Mouse (Mus musculus) liver, embryonic 15.5 days (tissue): ENCODE measurements at regions not wholly inside any gene's neighbourhood (a gene's known extent, or its start where the extent isn't known, plus 50 kb on each side); places are given as distances from the start of the nearest gene placed in this dataset.
A peak's percentile ranks its signal among the peaks of the same experiment; 100 is the strongest.

Experiments
- ATAC-seq: fragments of 200-750 bp; cut with Nextera tagmentation; 2 replicates; pipeline ENCODE4 v1.8.0; 2017; ENCODE audit warnings: moderate number of reproducible peaks, mild to moderate bottlenecking, moderate library complexity; ENCODE audit not compliant: insufficient read depth
- H3K27ac ChIP-seq: fragments of 300-500 bp; sonication (generic); replicated peaks from 2 replicates; pipeline ENCODE4 v1.5.1; 2015; ENCODE audit warnings: mild to moderate bottlenecking, inconsistent platforms
- H3K27me3 ChIP-seq: fragments of 300-500 bp; sonication (generic); 2 replicates; pipeline ENCODE4 v1.6.1; 2015; ENCODE audit warnings: mild to moderate bottlenecking, inconsistent platforms
- H3K36me3 ChIP-seq: fragments of 300-500 bp; sonication (generic); replicated peaks from 2 replicates; pipeline ENCODE4 v1.6.1; 2015; ENCODE audit warnings: moderate library complexity, mild to moderate bottlenecking, inconsistent platforms
- H3K4me1 ChIP-seq: fragments of 300-500 bp; sonication (generic); replicated peaks from 2 replicates; pipeline ENCODE4 v1.6.1; 2015; ENCODE audit warnings: inconsistent platforms
- H3K4me2 ChIP-seq: fragments of 300-500 bp; sonication (generic); 2 replicates; pipeline ENCODE4 v1.6.1; 2015; ENCODE audit warnings: moderate library complexity, mild to moderate bottlenecking, inconsistent platforms
- H3K4me3 ChIP-seq: fragments of 300-500 bp; sonication (generic); replicated peaks from 2 replicates; pipeline ENCODE4 v1.5.1; 2015; ENCODE audit warnings: mild to moderate bottlenecking, inconsistent platforms
- H3K9ac ChIP-seq: fragments of 300-500 bp; sonication (generic); 2 replicates; pipeline ENCODE4 v1.6.1; 2015; ENCODE audit warnings: moderate library complexity, mild to moderate bottlenecking, inconsistent platforms
- H3K9me3 ChIP-seq: fragments of 300-500 bp; sonication (generic); replicated peaks from 2 replicates; pipeline ENCODE4 v1.6.1; 2016; ENCODE audit warnings: inconsistent platforms
- WGBS: fragments of 180-500 bp; shearing (Covaris S2); methylation state at CpG from one replicate; pipeline ENCODE4 v1.1.7; 2015; ENCODE audit warnings: mixed read lengths; ENCODE audit not compliant: insufficient replicate concordance; 5-methylcytosine and 5-hydroxymethylcytosine counted together

DNA sequence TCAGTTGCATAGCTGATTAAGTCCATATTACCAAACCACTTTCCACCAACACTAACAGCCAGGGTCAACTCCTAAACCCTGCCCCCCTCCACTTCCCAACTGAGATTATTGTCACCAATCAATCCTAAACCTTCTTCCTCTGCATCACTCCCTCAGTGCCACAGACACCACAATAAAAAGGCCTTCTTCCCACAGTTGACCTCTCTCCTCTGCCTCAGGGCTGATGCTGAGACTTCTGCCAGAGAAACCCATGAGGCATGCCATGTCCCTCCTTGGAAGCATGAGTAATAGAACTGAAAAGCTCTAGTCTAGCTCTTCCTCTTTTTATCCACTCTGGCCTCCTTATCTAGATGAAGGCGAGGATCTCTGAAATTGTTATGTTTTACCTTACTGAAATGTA is 300.0 kb upstream of the Clec14a start:
- ATAC-seq = no peak
- Histone ChIP-seq H3K27ac (no peak overlapping the region), H3K4me3 (no peak overlapping the region), H3K9ac (no peak overlapping the region), H3K27me3 (no peaks in the 10 kb centered on the region), H3K4me2 (no peak overlapping the region), H3K36me3 (no peaks in the 10 kb centered on the region), H3K4me1 (no peaks in the 10 kb centered on the region), H3K9me3 (no peaks in the 10 kb centered on the region)
- WGBS = 31% methylated on average over 1 of the region's 1 CpGs

DNA sequence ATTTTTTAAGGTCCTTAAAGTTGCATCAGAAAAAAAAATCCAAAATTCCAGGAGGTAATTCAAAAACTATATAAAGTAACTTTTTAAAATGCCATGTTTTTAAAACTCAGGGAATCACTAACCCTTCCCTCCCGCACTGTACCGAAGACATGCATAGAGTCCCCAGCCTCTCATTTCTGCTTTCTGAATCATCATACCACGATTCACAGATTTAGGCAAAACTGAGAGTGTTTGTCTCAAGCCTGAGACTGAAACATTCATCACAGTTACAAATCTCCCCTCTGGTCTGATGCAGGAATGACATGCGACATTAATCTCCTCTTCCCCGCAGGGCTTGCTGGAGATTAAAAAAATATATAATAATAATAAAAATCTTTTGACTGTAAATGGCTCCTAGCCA is 291.8 kb upstream of the Clec14a start:
- no peaks in the 10 kb centered on the region for H3K9me3 ChIP-seq
- no peaks in the 10 kb centered on the region for H3K4me1 ChIP-seq
- no peak overlapping the region for H3K27ac ChIP-seq
- no peak overlapping the region for H3K4me2 ChIP-seq
- H3K4me3 ChIP-seq = no peak overlapping the region
- ATAC-seq = no peak
- H3K9ac ChIP-seq = no peak overlapping the region
- H3K36me3 ChIP-seq = no peaks in the 10 kb centered on the region
- 65% methylated on average over 5 of the region's 5 CpGs for WGBS
- H3K27me3 ChIP-seq = no peaks in the 10 kb centered on the region

DNA sequence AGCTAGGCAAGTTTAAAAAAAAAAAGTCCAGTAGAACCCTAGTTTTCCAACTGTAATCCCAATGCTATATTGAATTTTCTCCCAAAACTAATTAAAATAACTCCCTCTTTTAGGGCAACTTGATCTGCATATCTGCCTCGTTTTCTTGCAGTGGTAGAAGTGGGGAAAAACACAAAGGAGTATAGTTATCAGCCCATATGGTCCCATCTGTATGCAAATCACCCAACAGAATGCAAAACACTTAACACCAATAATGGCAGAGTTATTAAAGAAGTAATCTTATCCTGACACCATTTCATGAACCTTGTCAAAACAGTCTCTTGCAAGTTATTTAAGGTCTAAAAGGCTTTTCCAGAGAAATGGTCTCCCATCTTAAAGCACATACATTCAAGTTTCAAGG is 290.7 kb upstream of the Clec14a start:
- 35% methylated on average over 1 of the region's 1 CpGs for WGBS
- ATAC-seq = no peak
- Histone ChIP-seq H3K9me3 (no peaks in the 10 kb centered on the region), H3K36me3 (no peaks in the 10 kb centered on the region), H3K27ac (no peak overlapping the region), H3K4me3 (no peak overlapping the region), H3K27me3 (no peaks in the 10 kb centered on the region), H3K4me1 (no peaks in the 10 kb centered on the region), H3K4me2 (no peak overlapping the region), H3K9ac (no peak overlapping the region)

DNA sequence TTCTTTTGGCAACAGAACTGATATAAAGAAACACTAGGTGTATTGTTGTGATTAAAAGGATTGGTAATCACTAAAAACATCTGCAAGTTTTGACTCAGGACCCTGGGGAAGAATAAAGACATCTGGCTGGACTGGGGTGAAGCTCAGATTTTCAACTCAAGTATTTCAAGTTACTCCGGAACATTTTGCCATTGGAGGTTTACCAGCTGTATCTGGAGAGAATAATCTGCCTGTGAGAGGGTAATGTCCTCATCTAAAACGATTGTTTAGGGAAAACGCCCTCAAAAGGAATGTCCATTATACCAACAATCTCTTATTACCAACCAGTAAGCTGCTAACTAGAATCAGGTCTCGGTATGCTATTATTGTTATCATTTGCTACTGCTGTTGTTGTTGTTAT is 288.2 kb upstream of the Clec14a start:
- no peak for ATAC-seq
- Histone ChIP-seq H3K27me3 (no peaks in the 10 kb centered on the region), H3K36me3 (no peaks in the 10 kb centered on the region), H3K27ac (no peak overlapping the region), H3K4me3 (no peak overlapping the region), H3K9ac (no peak overlapping the region), H3K4me1 (no peaks in the 10 kb centered on the region), H3K4me2 (no peak overlapping the region), H3K9me3 (no peaks in the 10 kb centered on the region)
- 56% methylated on average over 4 of the region's 4 CpGs for whole genome bisulfite sequencing

DNA sequence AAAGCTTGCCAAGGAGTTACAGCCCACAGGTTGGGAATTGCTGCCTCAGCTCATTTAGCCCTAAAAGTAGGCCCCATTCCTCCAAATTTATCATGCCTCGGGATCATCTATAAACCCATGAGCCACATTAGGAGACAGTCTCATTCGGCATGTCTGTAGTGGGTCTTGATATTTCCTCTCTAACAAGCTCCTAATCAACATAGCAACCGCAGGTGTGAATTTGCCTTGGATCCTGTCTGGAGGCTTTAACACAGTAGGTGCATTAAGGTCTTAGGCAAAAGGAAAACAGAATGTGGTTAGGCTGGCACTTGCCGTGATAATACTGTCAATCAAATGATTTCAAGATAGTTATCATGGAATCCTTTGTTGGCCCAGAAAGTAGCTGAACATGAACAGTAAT is 287.7 kb upstream of the Clec14a start:
- no peak for ATAC-seq
- Histone ChIP-seq H3K4me2 (no peak overlapping the region), H3K27ac (no peak overlapping the region)

DNA sequence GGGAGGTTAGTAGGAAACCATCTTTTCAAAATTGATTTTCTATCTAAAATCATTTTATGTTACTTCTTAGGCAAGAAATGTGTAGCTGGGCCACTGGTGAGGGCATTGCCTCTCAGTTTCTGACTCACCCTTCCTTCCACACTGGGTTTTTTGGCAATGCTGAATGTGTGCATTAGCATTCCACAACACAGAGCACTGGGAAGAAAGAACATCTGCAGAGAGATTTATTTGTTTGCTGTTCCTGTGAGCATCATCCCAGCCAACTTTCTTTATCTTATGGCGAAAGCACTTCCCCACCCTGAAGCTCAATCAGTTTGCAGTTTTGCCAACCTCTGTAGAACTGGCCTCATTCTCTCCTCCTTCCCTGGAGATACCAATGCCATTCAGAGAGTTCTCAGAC is 287.0 kb upstream of the Clec14a start:
- H3K4me1 ChIP-seq = no peaks in the 10 kb centered on the region
- H3K36me3 ChIP-seq = no peaks in the 10 kb centered on the region
- ATAC-seq = no peak
- no peaks in the 10 kb centered on the region for H3K27me3 ChIP-seq
- no peak overlapping the region for H3K27ac ChIP-seq
- H3K9me3 ChIP-seq = no peaks in the 10 kb centered on the region
- WGBS = 53% methylated on average over 1 of the region's 1 CpGs
- no peak overlapping the region for H3K4me2 ChIP-seq
- H3K9ac ChIP-seq = no peak overlapping the region
- H3K4me3 ChIP-seq = no peak overlapping the region

More for the DNA sequence above, 287.7 kb upstream of the Clec14a start:
- Histone ChIP-seq H3K4me1 (no peaks in the 10 kb centered on the region), H3K9ac (no peak overlapping the region), H3K27me3 (no peaks in the 10 kb centered on the region), H3K36me3 (no peaks in the 10 kb centered on the region), H3K4me3 (no peak overlapping the region), H3K9me3 (no peaks in the 10 kb centered on the region)
- 63% methylated on average over 4 of the region's 4 CpGs for WGBS

DNA sequence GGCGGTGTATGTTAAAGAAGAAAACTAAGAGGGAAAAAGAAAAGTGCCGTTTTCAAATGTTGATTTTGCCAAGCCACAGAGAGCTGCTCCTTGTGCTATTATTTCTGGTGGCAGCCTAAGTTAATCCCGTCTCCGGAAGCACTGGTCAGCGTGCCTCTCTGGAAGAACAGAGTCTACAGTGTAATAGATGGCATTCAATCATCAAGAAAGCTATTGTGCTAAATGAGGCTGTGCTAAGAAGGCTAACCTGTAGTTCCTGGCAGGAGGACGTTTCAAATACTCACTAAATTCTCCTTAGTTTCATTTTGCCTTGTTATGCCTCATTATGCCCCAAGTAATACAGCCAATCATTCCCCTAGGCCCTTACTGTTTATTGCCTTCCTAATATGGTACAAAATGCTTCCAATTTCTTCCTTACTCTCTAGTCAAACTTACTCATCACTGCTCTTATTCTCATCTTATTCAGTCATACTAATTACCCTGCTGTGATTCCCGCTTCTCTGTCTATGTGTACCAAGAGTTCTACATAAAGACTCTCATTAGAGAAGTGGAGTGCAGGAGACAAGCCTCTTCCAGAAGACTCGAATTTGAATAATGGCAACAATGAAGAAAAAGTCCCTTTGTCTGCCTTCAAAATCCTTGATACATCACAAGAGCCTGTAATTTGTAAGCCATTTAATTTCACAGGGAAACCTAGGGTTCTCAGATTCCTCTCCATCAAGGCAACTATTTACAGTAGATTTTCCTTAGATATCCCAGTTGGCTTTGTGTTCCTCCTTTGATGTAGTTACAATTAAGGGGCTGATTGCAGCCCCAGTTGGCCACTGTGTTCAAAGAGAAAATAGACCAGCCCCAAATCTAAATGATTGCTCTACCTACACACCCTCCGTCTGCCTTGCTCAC is 282.0 kb upstream of the Clec14a start:
- H3K27ac ChIP-seq = no peak overlapping the region
- no peaks in the 10 kb centered on the region for H3K4me1 ChIP-seq
- H3K27me3 ChIP-seq = no peaks in the 10 kb centered on the region
- no peaks in the 10 kb centered on the region for H3K9me3 ChIP-seq
- H3K4me3 ChIP-seq = no peak overlapping the region
- 33% methylated on average over 9 of the region's 9 CpGs for WGBS
- H3K36me3 ChIP-seq = no peaks in the 10 kb centered on the region
- ATAC-seq = no peak
- no peak overlapping the region for H3K9ac ChIP-seq
- no peak overlapping the region for H3K4me2 ChIP-seq

DNA sequence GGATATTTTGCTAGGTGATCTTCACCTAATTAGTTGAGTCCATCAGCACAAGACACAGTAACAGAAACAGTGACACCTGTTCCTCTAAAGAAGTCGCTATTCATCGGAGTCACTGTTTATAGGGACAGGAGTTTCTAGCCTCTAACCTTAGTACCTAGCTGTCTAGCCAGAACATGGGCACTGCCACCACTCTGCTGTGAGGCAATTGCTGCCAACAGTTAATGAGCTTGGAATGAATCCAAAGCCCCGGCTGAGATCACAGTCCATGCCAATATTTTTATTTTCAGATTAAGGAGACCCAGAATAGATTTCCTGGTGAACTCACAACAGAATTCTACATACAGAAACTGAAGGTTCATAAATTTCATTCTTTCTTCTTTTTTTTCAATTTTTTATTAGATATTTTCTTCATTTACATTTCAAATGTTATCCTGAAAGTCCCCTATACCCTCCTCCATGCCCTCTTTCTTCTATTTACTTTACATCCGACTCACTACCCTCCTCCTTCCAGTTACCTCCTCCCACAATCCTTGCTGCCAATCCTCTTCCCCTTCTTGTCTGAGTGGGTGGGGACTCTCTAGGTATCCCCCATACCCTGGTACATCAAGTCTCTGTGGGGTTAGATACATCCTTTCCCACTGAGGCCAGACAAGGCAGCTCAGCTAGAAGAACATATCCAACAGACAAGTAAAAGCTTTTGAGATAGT is 276.9 kb upstream of the Clec14a start:
- no peak overlapping the region for H3K9ac ChIP-seq
- no peaks in the 10 kb centered on the region for H3K36me3 ChIP-seq
- WGBS = 68% methylated on average over 4 of the region's 4 CpGs
- H3K27ac ChIP-seq = no peak overlapping the region
- no peak overlapping the region for H3K4me3 ChIP-seq
- H3K4me1 ChIP-seq = no peaks in the 10 kb centered on the region
- no peak for ATAC-seq
- no peaks in the 10 kb centered on the region for H3K27me3 ChIP-seq
- H3K4me2 ChIP-seq = no peak overlapping the region
- no peaks in the 10 kb centered on the region for H3K9me3 ChIP-seq

DNA sequence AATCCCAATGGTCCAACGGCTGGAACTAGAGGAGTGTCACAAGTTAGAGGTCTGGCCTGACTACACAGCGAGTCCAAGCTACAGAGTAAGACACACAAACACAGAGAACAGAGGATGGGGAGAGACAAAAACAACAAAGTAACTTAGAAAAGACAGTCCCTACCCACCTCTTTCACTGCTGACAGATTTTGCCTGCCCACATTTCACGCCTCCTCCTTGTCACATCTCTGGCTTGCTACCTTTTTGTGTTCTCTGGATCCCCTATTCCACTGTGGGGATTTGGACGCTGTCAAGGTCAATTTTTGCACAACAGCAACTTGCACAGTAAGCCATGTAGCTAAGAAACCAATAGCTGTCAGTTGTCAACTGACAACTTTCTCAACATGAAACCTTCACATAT is 275.8 kb upstream of the Clec14a start:
- whole genome bisulfite sequencing = 58% methylated on average over 4 of the region's 4 CpGs

DNA sequence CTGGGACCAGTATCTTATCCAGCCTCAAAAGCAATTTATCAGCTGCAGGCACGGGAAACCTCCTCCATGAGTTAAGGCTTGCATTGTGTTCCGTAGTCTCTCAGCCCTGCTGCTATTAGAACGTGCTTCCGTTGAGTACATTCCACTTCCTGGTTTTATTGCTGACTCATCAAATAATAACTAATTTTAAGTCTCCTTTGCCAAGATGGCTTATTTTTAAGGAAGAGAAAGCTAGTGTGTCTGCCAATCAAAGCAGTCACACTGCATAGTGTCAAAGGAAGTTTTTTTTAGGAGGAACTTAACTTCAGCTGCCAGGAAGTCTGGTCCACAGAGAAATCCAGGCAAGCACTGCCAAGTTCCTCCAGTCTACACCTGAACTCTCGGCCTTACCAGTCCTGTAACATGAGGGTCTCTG is 269.2 kb upstream of the Clec14a start:
- Histone ChIP-seq H3K36me3 (no peaks in the 10 kb centered on the region), H3K4me3 (no peak overlapping the region), H3K27ac (no peak overlapping the region), H3K27me3 (no peaks in the 10 kb centered on the region), H3K4me1 (no peaks in the 10 kb centered on the region), H3K9me3 (no peaks in the 10 kb centered on the region), H3K9ac (no peak overlapping the region), H3K4me2 (no peak overlapping the region)
- WGBS = 8% methylated on average over 5 of the region's 5 CpGs
- ATAC-seq = peak; percentile 56; the same call in 1 of the 2 replicates

More for the DNA sequence above, 275.8 kb upstream of the Clec14a start:
- Histone ChIP-seq H3K9ac (no peak overlapping the region), H3K36me3 (no peaks in the 10 kb centered on the region), H3K4me1 (no peaks in the 10 kb centered on the region), H3K27me3 (no peaks in the 10 kb centered on the region), H3K9me3 (no peaks in the 10 kb centered on the region), H3K27ac (no peak overlapping the region), H3K4me2 (no peak overlapping the region), H3K4me3 (no peak overlapping the region)
- ATAC-seq = no peak

DNA sequence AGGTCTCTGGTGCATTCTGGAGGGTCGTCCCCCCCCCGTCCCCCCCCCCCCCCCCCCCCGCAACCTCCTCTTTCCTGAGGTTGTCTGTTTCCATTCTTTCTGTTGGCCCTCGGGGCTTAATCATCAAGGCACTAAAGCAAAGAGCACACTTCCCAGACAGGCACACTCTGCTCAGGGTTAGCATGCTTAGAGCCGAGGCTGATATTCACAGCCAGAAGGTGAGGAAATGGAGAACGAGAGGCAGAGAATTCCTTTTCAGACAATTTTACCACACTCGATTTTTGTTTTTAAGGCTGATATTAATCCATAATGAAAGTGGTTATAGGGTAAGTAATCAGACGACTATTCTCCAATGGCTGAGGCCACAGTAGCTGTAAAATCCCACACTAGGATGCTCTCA is 268.7 kb upstream of the Clec14a start:
- no peak for ATAC-seq
- no peak overlapping the region for H3K4me2 ChIP-seq

More for the DNA sequence above, 268.7 kb upstream of the Clec14a start:
- H3K4me1 ChIP-seq = no peaks in the 10 kb centered on the region
- no peak overlapping the region for H3K9ac ChIP-seq
- H3K27ac ChIP-seq = no peak overlapping the region
- no peaks in the 10 kb centered on the region for H3K27me3 ChIP-seq
- whole genome bisulfite sequencing = 25% methylated on average over 7 of the region's 8 CpGs
- H3K4me3 ChIP-seq = no peak overlapping the region
- no peaks in the 10 kb centered on the region for H3K36me3 ChIP-seq
- H3K9me3 ChIP-seq = no peaks in the 10 kb centered on the region
